Mouse (Mus musculus) ovary, postnatal 10 days (tissue): ENCODE data around the gene Krt20.

ENCODE experiments used
- DNase-seq: peaks from one replicate; pipeline ENCODE4 v3.0.0; 2022; ENCODE audit warnings: low spot score

Krt20 gene

GRCm38 (mm10) chr11:99437972-99438371, at the start of gene Krt20:
Krt20 (minus strand) TSS chr11:99438150.
- DNase-seq: no peak

- DNase-seq: no peak
These were observed 37.0 kb upstream of the Krt20 start for GRCm38 (mm10) chr11:99474981-99475380.

- no peak for DNase-seq
These were observed 35.5 kb upstream of the Krt20 start for GRCm38 (mm10) chr11:99473433-99473832.

GRCm38 (mm10) chr11:99472405-99472804, 34.5 kb upstream of the Krt20 start:
- no peak for DNase-seq

GRCm38 (mm10) chr11:99471946-99472345, 34.0 kb upstream of the Krt20 start:
- DNase-seq: no peak

- no peak for DNase-seq
These were observed 31.3 kb upstream of the Krt20 start for GRCm38 (mm10) chr11:99469228-99469627.

GRCm38 (mm10) chr11:99468566-99468965, 30.6 kb upstream of the Krt20 start:
- no peak for DNase-seq

- DNase-seq: no peak
These were observed 28.4 kb upstream of the Krt20 start for GRCm38 (mm10) chr11:99466316-99466715.

- DNase-seq: peak; percentile 63
These were observed 26.9 kb upstream of the Krt20 start for GRCm38 (mm10) chr11:99464836-99465235.

- DNase-seq: peak; percentile 29
These were observed 25.2 kb upstream of the Krt20 start for GRCm38 (mm10) chr11:99463155-99463554.

GRCm38 (mm10) chr11:99461736-99462135, 23.8 kb upstream of the Krt20 start:
- DNase-seq: no peak

GRCm38 (mm10) chr11:99458887-99459286, 20.9 kb upstream of the Krt20 start:
- DNase-seq: no peak

GRCm38 (mm10) chr11:99454759-99455158, 16.8 kb upstream of the Krt20 start:
- no peak for DNase-seq

GRCm38 (mm10) chr11:99454044-99454443, 16.1 kb upstream of the Krt20 start:
- no peak for DNase-seq

GRCm38 (mm10) chr11:99448769-99449168, 10.8 kb upstream of the Krt20 start:
- no peak for DNase-seq

GRCm38 (mm10) chr11:99441220-99441619, 3.3 kb upstream of the Krt20 start:
- DNase-seq: no peak

- DNase-seq: no peak
These were observed 1.5 kb upstream of the Krt20 start for GRCm38 (mm10) chr11:99439465-99439864.

- DNase-seq: no peak
These were observed 1.3 kb downstream of the Krt20 start for GRCm38 (mm10) chr11:99436625-99437024.

GRCm38 (mm10) chr11:99430670-99431069, 7.3 kb downstream of the Krt20 start:
- no peak for DNase-seq

GRCm38 (mm10) chr11:99422159-99422558, 15.8 kb downstream of the Krt20 start, which contains the start of gene Krt12:
Krt12 (minus strand) TSS chr11:99422259.
- DNase-seq: no peak

- no peak for DNase-seq
These were observed 17.4 kb downstream of the Krt20 start for GRCm38 (mm10) chr11:99420586-99420985.

GRCm38 (mm10) chr11:99417819-99418218, 20.1 kb downstream of the Krt20 start:
- DNase-seq: no peak

- DNase-seq: no peak
These were observed 21.0 kb downstream of the Krt20 start for GRCm38 (mm10) chr11:99416902-99417301.

GRCm38 (mm10) chr11:99414463-99415147, 23.3 kb downstream of the Krt20 start:
- no peak for DNase-seq
